Mouse (Mus musculus): ENCODE results near the gene Trnau1ap.

DNA sequence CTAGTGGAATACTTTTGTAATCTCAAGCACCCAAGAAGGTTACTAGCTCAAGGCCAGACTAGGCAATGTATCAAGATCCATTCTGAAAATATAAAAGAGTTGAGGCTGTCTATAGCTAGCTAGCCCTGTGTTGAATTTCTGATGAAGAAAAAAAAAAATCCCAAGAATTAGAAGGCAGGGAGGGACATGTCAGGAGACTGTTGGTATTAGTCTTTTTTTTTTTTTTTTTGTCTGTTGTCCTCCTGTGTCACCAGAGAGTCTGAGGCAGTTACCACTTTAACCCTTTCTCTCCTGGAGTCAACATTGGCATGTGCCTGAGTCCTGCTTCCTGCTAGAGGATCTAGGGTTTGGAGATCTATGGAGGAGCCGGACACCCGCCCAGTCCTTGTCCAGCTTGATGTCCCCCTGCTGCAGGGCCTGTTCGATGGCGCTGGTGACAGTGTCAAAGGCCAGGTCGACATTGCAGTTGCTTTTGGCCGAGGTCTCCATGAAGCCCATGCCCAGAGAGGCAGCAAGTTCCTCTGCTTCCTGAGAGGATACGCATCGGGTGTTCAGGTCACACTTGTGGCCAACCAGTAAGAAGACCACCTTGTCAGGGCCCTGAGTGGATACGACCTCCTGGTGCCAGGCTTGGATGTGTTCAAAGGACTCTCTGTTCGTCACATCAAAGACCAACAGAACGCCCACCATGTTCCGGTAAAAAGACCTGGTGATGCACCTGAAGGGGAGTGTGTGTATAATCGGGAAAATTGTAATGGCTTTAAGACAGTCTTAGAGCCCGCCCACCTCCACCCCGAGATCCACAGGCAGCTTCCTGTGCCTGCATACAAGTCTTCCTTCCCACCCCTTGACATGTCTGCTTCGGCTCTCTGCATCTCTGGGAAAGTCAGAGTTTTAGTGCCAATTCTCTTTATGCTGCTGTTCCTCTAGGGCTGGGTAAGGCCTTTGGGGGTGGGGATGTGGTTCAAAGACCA, 27.1 kb downstream of the Trnau1ap start:
- TF ChIP-seq CTCF (IDR thresholded peaks at IDR 0.05; ENCODE audit: low read depth, low read length) (no peak), GATA1 (IDR thresholded peaks at IDR 0.05; ENCODE audit: borderline replicate concordance, low read length) (no peak)
